Mouse (Mus musculus): ENCODE measurements around the gene Mad2l1bp.

DNA sequence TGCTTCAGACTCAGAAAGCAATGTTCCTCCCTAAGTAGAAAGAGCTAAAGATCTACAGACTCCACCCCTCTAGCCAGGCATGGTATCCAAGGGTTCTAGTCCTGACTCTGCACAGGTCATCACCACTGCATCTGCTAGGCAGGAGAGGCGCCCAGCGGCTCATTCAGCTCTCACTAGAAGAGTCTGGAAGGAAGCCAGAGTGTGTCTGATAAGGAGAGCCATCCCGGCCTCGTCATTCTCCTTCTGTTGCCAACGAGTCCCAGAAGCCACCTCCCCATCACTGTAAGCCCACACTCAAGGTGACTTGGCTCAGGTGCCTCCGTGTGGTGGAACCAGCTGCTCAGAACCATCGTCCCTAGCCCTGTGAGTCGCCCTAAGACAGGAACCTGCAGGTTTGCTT lies 20.5 kb downstream of the Mad2l1bp start:
- TF ChIP-seq POLR2AphosphoS5 (IDR thresholded peaks at IDR 0.05; ENCODE audit: insufficient replicate concordance, low read depth, low read length), result no peak
- no peak for TF ChIP-seq CTCF (IDR thresholded peaks at IDR 0.05; ENCODE audit: low read depth, low read length)
- TF ChIP-seq GATA2 (IDR thresholded peaks at IDR 0.05; ENCODE audit: borderline replicate concordance, low read depth, low read length), result no peak
- no peak for TF ChIP-seq GATA1 (IDR thresholded peaks at IDR 0.05; ENCODE audit: borderline replicate concordance, low read length)
